Mouse (Mus musculus) neural tube, embryonic 12.5 days (tissue): ENCODE measurements at regions not wholly inside any gene's neighbourhood (a gene's known extent, or its start where the extent isn't known, plus 50 kb on each side); places are given as distances from the start of the nearest gene placed in this dataset.

Experiments used
- ATAC-seq: fragments of 200-750 bp; cut with Nextera tagmentation; 2 replicates; pipeline ENCODE4 v1.8.0; 2017; ENCODE audit warnings: low read depth, mild to moderate bottlenecking, moderate TSS enrichment, moderate library complexity; ENCODE audit not compliant: low FRiP score
- H3K27ac ChIP-seq: fragments of 300-500 bp; sonication (generic); 2 replicates; pipeline ENCODE4 v1.5.1; 2016
- H3K27me3 ChIP-seq: fragments of 300-500 bp; sonication (generic); replicated peaks from 2 replicates; pipeline ENCODE4 v1.6.1; 2016; ENCODE audit warnings: mild to moderate bottlenecking
- H3K36me3 ChIP-seq: fragments of 300-500 bp; sonication (generic); 2 replicates; pipeline ENCODE4 v1.6.1; 2016; ENCODE audit warnings: mild to moderate bottlenecking
- H3K4me1 ChIP-seq: fragments of 300-500 bp; sonication (generic); 2 replicates; pipeline ENCODE4 v1.6.1; 2016
- H3K4me2 ChIP-seq: fragments of 300-500 bp; sonication (generic); replicated peaks from 2 replicates; pipeline ENCODE4 v1.6.1; 2016; ENCODE audit warnings: mild to moderate bottlenecking
- H3K4me3 ChIP-seq: fragments of 300-500 bp; sonication (generic); 2 replicates; pipeline ENCODE4 v1.5.1; 2016
- H3K9ac ChIP-seq: fragments of 300-500 bp; sonication (generic); 2 replicates; pipeline ENCODE4 v1.6.1; 2016; ENCODE audit warnings: mild to moderate bottlenecking
- H3K9me3 ChIP-seq: fragments of 300-500 bp; sonication (generic); 2 replicates; pipeline ENCODE4 v1.6.1; 2016; ENCODE audit warnings: mild to moderate bottlenecking
- WGBS: fragments of 180-500 bp; shearing (Covaris S2); methylation state at CpG from one replicate; pipeline ENCODE4 v1.1.7; 2016; 5-methylcytosine and 5-hydroxymethylcytosine counted together

- ATAC-seq: no peak
- H3K9me3 ChIP-seq: no peaks in the 10 kb centered on the region
- H3K27me3 ChIP-seq: no peaks in the 10 kb centered on the region
- no peak overlapping the region for H3K9ac ChIP-seq
- no peak overlapping the region for H3K27ac ChIP-seq
- no peaks in the 10 kb centered on the region for H3K36me3 ChIP-seq
- no peak overlapping the region for H3K4me3 ChIP-seq
- peaks cover 4% of the 10 kb centered on the region; the same call in 1 of the 2 replicates for H3K4me1 ChIP-seq
- H3K4me2 ChIP-seq: no peak overlapping the region
- WGBS: 81% methylated on average over 8 of the region's 8 CpGs
Measured at GRCm38 (mm10) chr7:35992511-35992910, 189.7 kb upstream of the Zfp507 start.

- Histone ChIP-seq H3K4me2 (no peak overlapping the region), H3K27ac (no peak overlapping the region), H3K9ac (no peak overlapping the region), H3K4me3 (no peak overlapping the region), H3K27me3 (no peaks in the 10 kb centered on the region), H3K36me3 (no peaks in the 10 kb centered on the region), H3K9me3 (no peaks in the 10 kb centered on the region), H3K4me1 (peaks cover 4% of the 10 kb centered on the region; the same call in 1 of the 2 replicates)
- ATAC-seq: no peak
- 88% methylated on average over 5 of the region's 5 CpGs for WGBS
Measured at GRCm38 (mm10) chr7:35991141-35991540, 188.3 kb upstream of the Zfp507 start.

- no peak overlapping the region for H3K27ac ChIP-seq
- H3K9ac ChIP-seq: no peak overlapping the region
- H3K4me1 ChIP-seq: peaks cover 4% of the 10 kb centered on the region; the same call in 1 of the 2 replicates
- 0 out of 2 replicates have a peak, but pooled peaks have one; percentile 41 for ATAC-seq
- 34% methylated on average over 8 of the region's 8 CpGs for WGBS
- no peaks in the 10 kb centered on the region for H3K36me3 ChIP-seq
- no peak overlapping the region for H3K4me3 ChIP-seq
- no peaks in the 10 kb centered on the region for H3K27me3 ChIP-seq
- H3K9me3 ChIP-seq: no peaks in the 10 kb centered on the region
- no peak overlapping the region for H3K4me2 ChIP-seq
Measured at GRCm38 (mm10) chr7:35989456-35989855, 186.7 kb upstream of the Zfp507 start.

GRCm38 (mm10) chr7:35988449-35989109 lies 185.8 kb upstream of the Zfp507 start:
- 69% methylated on average over 13 of the region's 13 CpGs for WGBS
- no peaks in the 10 kb centered on the region for H3K9me3 ChIP-seq
- no peak overlapping the region for H3K9ac ChIP-seq
- H3K27me3 ChIP-seq: no peaks in the 10 kb centered on the region
- H3K4me3 ChIP-seq: no peak overlapping the region
- no peak overlapping the region for H3K4me2 ChIP-seq
- no peak overlapping the region for H3K27ac ChIP-seq
- no peak for ATAC-seq
- H3K36me3 ChIP-seq: no peaks in the 10 kb centered on the region
- peaks cover 4% of the 10 kb centered on the region; the same call in 1 of the 2 replicates for H3K4me1 ChIP-seq

- ATAC-seq: no peak
- Histone ChIP-seq H3K27me3 (no peaks in the 10 kb centered on the region), H3K4me3 (no peak overlapping the region), H3K4me2 (no peak overlapping the region), H3K4me1 (no peaks in the 10 kb centered on the region), H3K27ac (no peak overlapping the region), H3K36me3 (no peaks in the 10 kb centered on the region), H3K9ac (no peak overlapping the region), H3K9me3 (no peaks in the 10 kb centered on the region)
- 94% methylated on average over 9 of the region's 9 CpGs for WGBS
Measured at GRCm38 (mm10) chr7:35977986-35978385, 175.2 kb upstream of the Zfp507 start.

- Histone ChIP-seq H3K27ac (no peak overlapping the region), H3K4me3 (no peak overlapping the region), H3K9me3 (no peaks in the 10 kb centered on the region), H3K4me2 (no peak overlapping the region), H3K27me3 (no peaks in the 10 kb centered on the region; the same call in 1 of the 2 replicates), H3K4me1 (no peaks in the 10 kb centered on the region), H3K36me3 (no peaks in the 10 kb centered on the region), H3K9ac (no peak overlapping the region)
- WGBS: 29% methylated on average over 5 of the region's 5 CpGs
- ATAC-seq: no peak
Measured at GRCm38 (mm10) chr7:35958731-35959130, 155.9 kb upstream of the Zfp507 start.

GRCm38 (mm10) chr7:35958052-35958451 lies 155.2 kb upstream of the Zfp507 start:
- H3K4me3 ChIP-seq: no peak overlapping the region
- no peak overlapping the region for H3K27ac ChIP-seq
- H3K9ac ChIP-seq: no peak overlapping the region
- no peak for ATAC-seq
- no peaks in the 10 kb centered on the region; the same call in 1 of the 2 replicates for H3K27me3 ChIP-seq
- no peaks in the 10 kb centered on the region for H3K9me3 ChIP-seq
- no peak overlapping the region for H3K4me2 ChIP-seq
- 11% methylated on average over 2 of the region's 2 CpGs for WGBS
- H3K36me3 ChIP-seq: no peaks in the 10 kb centered on the region
- H3K4me1 ChIP-seq: no peaks in the 10 kb centered on the region

GRCm38 (mm10) chr7:35948794-35949193 lies 146.0 kb upstream of the Zfp507 start:
- no peaks in the 10 kb centered on the region for H3K9me3 ChIP-seq
- H3K4me2 ChIP-seq: peak overlapping the region; percentile 54
- H3K9ac ChIP-seq: no peak overlapping the region
- no peaks in the 10 kb centered on the region for H3K27me3 ChIP-seq
- no peak overlapping the region for H3K4me3 ChIP-seq
- H3K27ac ChIP-seq: no peak overlapping the region
- ATAC-seq: peak; percentile 52; the same call in 1 of the 2 replicates
- no peaks in the 10 kb centered on the region for H3K36me3 ChIP-seq
- WGBS: 4% methylated on average over 6 of the region's 6 CpGs
- H3K4me1 ChIP-seq: peaks cover 12% of the 10 kb centered on the region

- peak; percentile 59; the same call in 1 of the 2 replicates for ATAC-seq
- Histone ChIP-seq H3K4me1 (peaks cover 12% of the 10 kb centered on the region), H3K27ac (no peak overlapping the region), H3K9ac (no peak overlapping the region), H3K9me3 (no peaks in the 10 kb centered on the region), H3K27me3 (no peaks in the 10 kb centered on the region), H3K36me3 (no peaks in the 10 kb centered on the region), H3K4me2 (peak overlapping the region; percentile 54), H3K4me3 (0 out of 2 replicates have a peak overlapping the region, but pooled peaks have one; percentile 7)
- under 1% methylated on average over 13 of the region's 13 CpGs for WGBS
Measured at GRCm38 (mm10) chr7:35948389-35948788, 145.6 kb upstream of the Zfp507 start.

- no peaks in the 10 kb centered on the region for H3K27me3 ChIP-seq
- no peak overlapping the region for H3K4me2 ChIP-seq
- no peaks in the 10 kb centered on the region for H3K9me3 ChIP-seq
- no peak for ATAC-seq
- no peak overlapping the region for H3K4me3 ChIP-seq
- peaks cover 4% of the 10 kb centered on the region; the same call in 1 of the 2 replicates for H3K4me1 ChIP-seq
- H3K9ac ChIP-seq: no peak overlapping the region
- no peak overlapping the region for H3K27ac ChIP-seq
- no peaks in the 10 kb centered on the region for H3K36me3 ChIP-seq
- 86% methylated on average over 3 of the region's 3 CpGs for WGBS
Measured at GRCm38 (mm10) chr7:35941086-35941485, 138.3 kb upstream of the Zfp507 start.

GRCm38 (mm10) chr7:35938123-35938869 lies 135.5 kb upstream of the Zfp507 start:
- no peak overlapping the region for H3K4me3 ChIP-seq
- peaks cover 4% of the 10 kb centered on the region; the same call in 1 of the 2 replicates for H3K4me1 ChIP-seq
- H3K27me3 ChIP-seq: no peaks in the 10 kb centered on the region
- 47% methylated on average over 13 of the region's 13 CpGs for WGBS
- no peak overlapping the region for H3K9ac ChIP-seq
- no peak overlapping the region for H3K27ac ChIP-seq
- H3K9me3 ChIP-seq: no peaks in the 10 kb centered on the region
- no peak for ATAC-seq
- H3K36me3 ChIP-seq: no peaks in the 10 kb centered on the region
- H3K4me2 ChIP-seq: no peak overlapping the region

GRCm38 (mm10) chr7:35926749-35927148 lies 123.9 kb upstream of the Zfp507 start:
- 89% methylated on average over 4 of the region's 4 CpGs for WGBS
- Histone ChIP-seq H3K4me3 (no peak overlapping the region), H3K27ac (no peak overlapping the region), H3K9ac (no peak overlapping the region), H3K9me3 (peaks cover 16% of the 10 kb centered on the region), H3K4me1 (0 out of 2 replicates have a peak, but pooled peaks cover 7% of the 10 kb centered on the region), H3K27me3 (no peaks in the 10 kb centered on the region; the same call in 1 of the 2 replicates), H3K4me2 (no peak overlapping the region), H3K36me3 (no peaks in the 10 kb centered on the region)
- ATAC-seq: no peak
